Mouse (Mus musculus) embryonic facial prominence, embryonic 11.5 days (tissue): ENCODE data around the gene Cyp4f37. TPM values are rescaled to one million over a fixed set of nuclear protein-coding genes. Genes with fewer than 3 reads are reported as not detected.
"Not testable (repeated sequence)": the region's sequence is repeated elsewhere in the genome, so short reads cannot be mapped to it uniquely, and the experiment has no call there.

Source experiments
- ATAC-seq: fragments of 200-750 bp; cut with Nextera tagmentation; replicated peaks from 2 replicates; pipeline ENCODE4 v1.8.0; 2017; ENCODE audit warnings: low read depth; ENCODE audit not compliant: insufficient number of reproducible peaks, low FRiP score, low TSS enrichment
- DNase-seq: peaks from one replicate; pipeline ENCODE4 v3.0.0-alpha.2; 2015; ENCODE audit warnings: low spot score
- H3K27ac ChIP-seq: fragments of 300-500 bp; sonication (generic); replicated peaks from 2 replicates; pipeline ENCODE4 v1.5.1; 2014; ENCODE audit warnings: mild to moderate bottlenecking, low read depth, low read length, control low read depth
- H3K27me3 ChIP-seq: fragments of 300-500 bp; sonication (generic); 2 replicates; pipeline ENCODE4 v1.6.1; 2014; ENCODE audit warnings: mild to moderate bottlenecking, low read length, moderate library complexity, mixed read lengths; ENCODE audit not compliant: control insufficient read depth, insufficient read depth
- H3K36me3 ChIP-seq: fragments of 300-500 bp; sonication (generic); replicated peaks from 2 replicates; pipeline ENCODE4 v1.6.1; 2014; ENCODE audit warnings: low read depth, mild to moderate bottlenecking, low read length, moderate library complexity, mixed read lengths; ENCODE audit not compliant: control insufficient read depth, insufficient read depth
- H3K4me1 ChIP-seq: fragments of 300-500 bp; sonication (generic); 2 replicates; pipeline ENCODE4 v1.6.1; 2014; ENCODE audit warnings: low read length, mixed read lengths; ENCODE audit not compliant: control insufficient read depth, insufficient read depth
- H3K4me2 ChIP-seq: fragments of 300-500 bp; sonication (generic); 2 replicates; pipeline ENCODE4 v1.6.1; 2014; ENCODE audit warnings: low read depth, mild to moderate bottlenecking, control low read depth, low read length, moderate library complexity
- H3K4me3 ChIP-seq: fragments of 300-500 bp; sonication (generic); 2 replicates; pipeline ENCODE4 v1.5.1; 2014; ENCODE audit warnings: low read depth, low read length, control low read depth
- H3K9ac ChIP-seq: fragments of 300-500 bp; sonication (generic); replicated peaks from 2 replicates; pipeline ENCODE4 v1.6.1; 2014; ENCODE audit warnings: mild to moderate bottlenecking, control low read depth, low read length
- H3K9me3 ChIP-seq: fragments of 300-500 bp; sonication (generic); replicated peaks from 2 replicates; pipeline ENCODE4 v1.6.1; 2016; ENCODE audit warnings: mild to moderate bottlenecking, low read length, inconsistent platforms, mixed read lengths; ENCODE audit not compliant: control insufficient read depth
- WGBS: fragments of 180-500 bp; shearing (Covaris S2); extraction: QIAGEN DNeasy Blood & Tissue Kit; methylation state at CpG from one replicate; pipeline ENCODE4 v1.1.7; 2014; 5-methylcytosine and 5-hydroxymethylcytosine counted together
- polyA plus RNA-seq: library from polyadenylated mRNA; unstranded; fragments of >200 nt; fragmentation: Nextera tagmentation; extraction: Ambion mirVana; gene quantifications from 2 replicates; pipeline ENCODE4 v1.2.1, GENCODE M21; 2014

Gene Cyp4f37
- polyA plus RNA-seq, 1 experiment from 2014 or later = not detected

GRCm38 (mm10) chr17:32617252-32617651 is 3.9 kb upstream of the Cyp4f37 start:
- Histone ChIP-seq H3K36me3 (no peaks in the 10 kb centered on the region), H3K27ac (no peak overlapping the region), H3K9ac (no peak overlapping the region), H3K9me3 (no peaks in the 10 kb centered on the region), H3K4me3 (no peak overlapping the region), H3K4me1 (no peaks in the 10 kb centered on the region), H3K27me3 (no peaks in the 10 kb centered on the region), H3K4me2 (no peak overlapping the region)
- ATAC-seq (no peak), DNase-seq (no peak)
- WGBS = 58% methylated on average over 1 of the region's 1 CpGs

GRCm38 (mm10) chr17:32629726-32630125 is 8.6 kb downstream of the Cyp4f37 start:
- not testable (repeated sequence) for H3K9ac ChIP-seq, DNase-seq, H3K4me2 ChIP-seq, ATAC-seq, H3K9me3 ChIP-seq, H3K4me1 ChIP-seq, H3K27me3 ChIP-seq, H3K27ac ChIP-seq, H3K36me3 ChIP-seq, H3K4me3 ChIP-seq
- 86% methylated on average over 7 of the region's 7 CpGs for WGBS

GRCm38 (mm10) chr17:32631936-32632335 is 10.8 kb downstream of the Cyp4f37 start:
- H3K27ac ChIP-seq = no peak overlapping the region
- no peaks in the 10 kb centered on the region for H3K9me3 ChIP-seq
- ATAC-seq = no peak
- no peak overlapping the region for H3K4me2 ChIP-seq
- no peaks in the 10 kb centered on the region for H3K4me1 ChIP-seq
- H3K27me3 ChIP-seq = no peaks in the 10 kb centered on the region
- no peak overlapping the region for H3K4me3 ChIP-seq
- no peaks in the 10 kb centered on the region for H3K36me3 ChIP-seq
- WGBS = 79% methylated on average over 3 of the region's 3 CpGs
- DNase-seq = no peak
- no peak overlapping the region for H3K9ac ChIP-seq

- not testable (repeated sequence) for H3K9me3 ChIP-seq, H3K27me3 ChIP-seq, ATAC-seq, H3K36me3 ChIP-seq, DNase-seq, H3K27ac ChIP-seq, H3K4me1 ChIP-seq
- H3K9ac ChIP-seq = peak overlapping the region; percentile 35; the same call in 1 of the 2 replicates
- peak overlapping the region; percentile 29 for H3K4me2 ChIP-seq
- peak overlapping the region; percentile 26 for H3K4me3 ChIP-seq
- 88% methylated on average over 8 of the region's 9 CpGs for WGBS
Measured at GRCm38 (mm10) chr17:32634242-32634971, 13.3 kb downstream of the Cyp4f37 start.

DNA sequence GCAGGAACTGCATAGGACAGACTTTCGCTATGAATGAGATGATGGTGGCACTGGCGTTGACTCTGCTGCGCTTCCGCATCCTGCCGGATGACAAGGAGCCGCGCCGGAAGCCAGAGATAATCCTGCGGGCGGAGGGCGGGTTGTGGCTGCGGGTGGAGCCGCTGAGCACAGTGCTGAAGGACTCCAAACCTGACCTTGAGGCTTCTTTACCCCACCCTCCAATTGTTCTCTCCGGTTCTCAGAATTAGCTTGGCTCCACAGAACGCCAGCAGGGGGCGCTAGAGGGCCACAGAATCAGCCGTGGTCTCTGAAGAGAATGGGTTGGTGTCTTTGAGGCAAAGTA is 13.8 kb downstream of the Cyp4f37 start:
- 2% methylated on average over 17 of the region's 17 CpGs for WGBS
- Histone ChIP-seq H3K4me3 (peak overlapping the region; percentile 26), H3K9ac (peak overlapping the region; percentile 35; the same call in 1 of the 2 replicates), H3K9me3 (no peaks in the 10 kb centered on the region), H3K4me2 (peak overlapping the region; percentile 29), H3K4me1 (no peaks in the 10 kb centered on the region), H3K27ac (no peak overlapping the region), H3K27me3 (no peaks in the 10 kb centered on the region), H3K36me3 (no peaks in the 10 kb centered on the region)
- peak; percentile 87 for ATAC-seq
- DNase-seq = peak; percentile 91

DNA sequence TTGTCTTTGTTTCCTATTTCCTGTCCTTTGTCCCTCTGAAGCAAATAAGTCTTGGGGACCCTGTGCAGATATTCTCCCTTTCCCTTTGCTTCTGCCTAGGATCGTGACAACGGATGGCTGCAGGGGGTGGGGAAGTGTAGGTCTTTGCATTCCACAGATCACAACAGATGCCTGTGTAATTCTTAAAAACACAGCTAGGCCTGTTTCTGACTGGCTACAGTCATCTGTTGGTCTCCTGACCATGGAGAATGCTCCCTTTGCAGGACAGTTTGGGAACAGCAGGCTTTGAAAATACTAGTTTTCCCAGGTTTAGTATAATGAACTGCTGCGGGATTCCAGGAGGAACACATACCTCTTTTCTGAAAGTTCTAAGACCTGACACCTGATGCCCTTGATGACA is 15.2 kb downstream of the Cyp4f37 start:
- H3K27me3 ChIP-seq = no peaks in the 10 kb centered on the region
- no peak overlapping the region for H3K9ac ChIP-seq
- H3K9me3 ChIP-seq = no peaks in the 10 kb centered on the region
- DNase-seq (no peak), ATAC-seq (no peak)
- no peak overlapping the region for H3K4me2 ChIP-seq
- no peaks in the 10 kb centered on the region for H3K36me3 ChIP-seq
- H3K27ac ChIP-seq = no peak overlapping the region
- H3K4me1 ChIP-seq = no peaks in the 10 kb centered on the region
- WGBS = 41% methylated on average over 3 of the region's 3 CpGs
- H3K4me3 ChIP-seq = no peak overlapping the region

- Histone ChIP-seq H3K27ac (no peak overlapping the region), H3K4me2 (no peak overlapping the region), H3K36me3 (no peaks in the 10 kb centered on the region), H3K27me3 (no peaks in the 10 kb centered on the region), H3K9me3 (no peaks in the 10 kb centered on the region), H3K9ac (no peak overlapping the region), H3K4me3 (no peak overlapping the region), H3K4me1 (no peaks in the 10 kb centered on the region)
- 89% methylated on average over 2 of the region's 2 CpGs for WGBS
- DNase-seq = no peak
- no peak for ATAC-seq
Measured at GRCm38 (mm10) chr17:32637151-32637550, 16.0 kb downstream of the Cyp4f37 start.

- no peak overlapping the region for H3K4me3 ChIP-seq
- H3K27me3 ChIP-seq = no peaks in the 10 kb centered on the region
- no peaks in the 10 kb centered on the region for H3K36me3 ChIP-seq
Measured at GRCm38 (mm10) chr17:32646631-32647030, 25.5 kb downstream of the Cyp4f37 start.

More at GRCm38 (mm10) chr17:32646631-32647030, 25.5 kb downstream of the Cyp4f37 start:
- DNase-seq = no peak
- H3K9ac ChIP-seq = no peak overlapping the region
- 81% methylated on average over 4 of the region's 4 CpGs for WGBS
- ATAC-seq = no peak
- H3K4me2 ChIP-seq = no peak overlapping the region
- no peaks in the 10 kb centered on the region for H3K4me1 ChIP-seq
- no peaks in the 10 kb centered on the region for H3K9me3 ChIP-seq
- H3K27ac ChIP-seq = no peak overlapping the region
